Mouse (Mus musculus) kidney, postnatal 25 days (tissue): Measurements from ENCODE around the gene Krt88.

ENCODE experiments used
- DNase-seq, 2 experiments: peaks; one replicate each; pipeline ENCODE4 v3.0.0; 2021; ENCODE audit warnings: mixed read lengths in 2 of 2

The Krt88 gene

DNA sequence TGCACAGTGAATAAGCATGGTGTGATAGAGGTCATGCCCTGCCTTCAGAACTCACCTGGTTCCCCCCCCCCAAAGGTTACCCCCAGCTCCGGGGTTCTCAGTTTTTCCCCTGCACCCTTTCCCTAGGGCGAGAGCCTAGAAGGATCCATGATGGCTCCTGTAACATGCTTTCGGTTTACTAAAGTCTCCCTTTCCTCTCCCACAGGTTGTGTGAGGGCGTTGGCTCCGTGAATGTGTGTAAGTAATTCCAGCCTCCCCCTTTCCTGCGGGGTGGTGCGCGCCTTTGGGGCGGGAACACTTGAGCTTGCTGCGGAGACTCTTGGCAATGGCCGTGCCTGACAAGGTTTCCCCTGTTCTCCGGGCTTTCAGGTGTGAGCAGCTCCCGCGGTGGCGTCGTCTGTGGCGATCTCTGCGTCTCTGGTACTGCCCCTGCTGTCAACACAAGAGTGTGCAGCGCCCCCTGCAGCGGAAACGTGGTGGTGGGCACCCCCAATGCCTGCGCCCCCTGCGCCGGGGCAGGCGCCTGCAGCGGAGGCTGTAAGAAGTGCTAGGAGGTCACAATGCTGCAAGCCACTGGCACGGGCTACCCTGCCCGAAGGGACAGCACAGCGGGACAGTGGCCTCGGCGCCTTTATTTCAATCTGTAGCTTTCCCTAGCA is 31.6 kb downstream of the Krt88 start:
- DNase-seq: peak; percentile 44 to 55

DNA sequence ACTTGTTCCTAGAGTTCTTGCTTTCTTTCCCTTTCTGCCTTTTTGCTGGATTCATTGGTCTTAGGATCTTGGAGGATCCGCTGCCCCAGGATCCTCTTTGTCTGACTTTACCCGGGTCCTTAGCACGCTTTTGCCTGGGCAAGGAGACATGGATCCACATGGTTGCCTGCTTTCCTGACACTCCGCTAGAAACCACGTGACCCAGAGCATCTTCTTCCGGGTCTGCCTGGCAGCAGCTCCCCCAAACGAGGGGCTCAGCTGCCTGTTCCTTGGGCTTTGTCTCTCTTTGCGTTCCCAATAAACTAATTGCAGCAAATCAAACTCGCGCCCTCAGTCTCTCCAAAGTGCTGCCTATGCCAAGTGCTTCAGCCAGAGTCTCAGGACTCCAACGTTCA is 32.1 kb downstream of the Krt88 start:
- DNase-seq: no peak

DNA sequence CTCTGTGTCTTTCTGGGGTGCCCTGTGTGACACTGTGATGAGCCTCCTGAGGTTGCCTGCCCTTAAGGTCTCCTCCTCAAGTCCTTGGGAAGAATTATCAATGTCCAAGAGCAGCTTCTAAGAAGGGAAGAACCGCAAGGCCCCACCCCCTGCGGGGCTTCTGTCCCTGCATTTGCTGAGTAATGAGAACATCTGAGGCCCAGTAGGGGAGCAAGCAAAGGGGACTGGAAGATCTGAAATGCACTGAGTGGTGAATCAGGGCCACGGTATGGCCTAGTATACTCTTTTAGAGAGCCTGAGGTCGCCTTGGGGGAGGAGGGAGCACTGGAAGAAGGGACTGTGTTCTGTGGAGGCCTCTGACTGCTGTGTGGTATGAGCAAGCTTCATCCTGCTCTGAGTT is 34.5 kb downstream of the Krt88 start:
- no peak for DNase-seq

DNA sequence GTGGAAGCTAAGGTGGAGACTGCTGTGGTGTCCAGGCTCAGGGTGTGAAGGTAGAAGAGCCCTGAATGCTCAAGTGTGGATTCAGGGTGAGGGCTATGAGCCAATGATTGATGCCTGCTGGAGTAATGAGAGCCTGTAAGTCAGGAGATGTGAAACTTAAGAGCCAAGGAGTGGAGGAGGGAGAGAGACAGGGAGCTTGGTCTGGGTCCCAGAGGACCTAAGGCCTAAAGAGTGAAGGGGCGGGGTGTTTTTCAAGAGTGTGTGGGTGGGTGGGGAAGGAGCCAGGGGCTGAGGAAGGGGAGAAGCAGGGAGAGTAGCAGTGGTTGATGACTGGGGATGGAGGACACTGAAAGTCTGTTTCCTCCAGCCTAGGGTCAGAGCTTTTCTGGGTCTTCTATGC is 36.1 kb downstream of the Krt88 start:
- DNase-seq: no peak

DNA sequence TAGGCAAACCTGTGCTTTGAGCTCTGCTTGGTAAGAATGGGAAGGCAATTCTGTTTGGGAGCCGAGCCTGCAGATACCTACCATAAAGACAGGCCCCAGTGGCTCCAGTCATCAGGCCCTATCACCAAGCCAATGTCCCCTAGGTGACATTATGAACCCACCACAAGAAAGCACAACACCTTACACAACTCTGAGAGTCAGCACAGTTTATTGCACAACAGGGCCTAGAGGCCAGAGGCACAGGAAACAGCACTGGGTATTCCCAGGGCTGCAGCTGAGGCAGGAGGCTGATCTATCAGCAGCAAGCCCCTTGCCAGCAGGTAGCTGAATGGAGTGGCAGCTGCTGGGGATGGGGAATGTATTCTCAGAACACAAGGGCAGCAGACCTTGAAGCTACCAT is 37.4 kb downstream of the Krt88 start:
- no peak for DNase-seq

DNA sequence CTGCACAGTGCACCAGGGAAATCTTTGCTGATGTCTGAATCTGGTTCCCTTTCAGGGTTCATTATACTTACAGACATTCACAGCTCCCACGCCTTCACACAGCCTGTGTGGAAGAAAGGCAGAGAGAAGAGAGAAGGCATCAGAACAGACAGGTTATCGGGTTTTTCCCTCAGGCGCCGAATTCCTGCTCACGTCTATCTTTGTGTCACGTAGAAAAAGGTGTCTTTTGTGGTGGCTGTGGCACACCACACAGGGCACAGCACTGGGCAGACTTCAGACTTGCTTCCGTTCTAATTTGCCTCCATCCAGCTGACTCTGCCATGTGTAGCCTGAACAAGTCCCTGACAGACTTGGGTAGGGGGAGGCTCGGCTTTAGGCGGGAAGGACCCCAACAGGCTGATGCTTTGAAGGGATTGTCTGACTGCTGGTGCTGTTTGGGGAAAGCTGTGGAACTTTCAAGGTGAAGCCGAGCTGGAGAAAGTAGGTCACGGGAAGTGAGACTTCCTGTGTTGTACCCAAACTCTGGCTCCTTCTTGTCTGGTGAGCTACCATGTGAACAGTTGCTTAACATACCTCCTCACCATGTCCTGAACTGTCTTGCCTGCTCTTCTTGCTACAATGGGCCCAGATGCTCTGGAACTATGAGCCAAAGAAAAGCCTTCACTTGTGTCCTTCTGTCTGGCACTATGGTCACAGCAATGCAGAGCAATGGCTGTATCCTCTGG is 38.5 kb downstream of the Krt88 start:
- DNase-seq: no peak

DNA sequence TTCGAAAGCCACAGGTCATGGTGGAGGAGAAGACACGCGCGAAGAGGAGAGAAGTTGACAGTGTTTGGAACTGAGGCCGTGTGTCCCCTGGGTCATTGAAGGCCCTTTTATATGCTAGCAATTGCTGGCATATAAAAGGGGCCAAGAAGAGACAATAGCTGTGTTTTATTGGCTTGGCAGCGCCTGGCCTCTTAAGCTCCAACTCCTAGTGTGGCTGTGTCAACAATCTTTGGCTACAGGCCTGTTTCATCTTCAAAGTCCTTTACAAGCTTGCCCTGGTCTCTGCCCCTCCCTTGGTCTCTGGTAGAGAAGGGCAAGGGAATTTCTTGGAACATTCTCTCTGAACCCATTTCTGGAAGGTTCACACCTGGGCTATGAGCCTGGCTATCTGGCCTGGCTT is 43.9 kb downstream of the Krt88 start, which contains the start of gene Krt83:
Krt83 (minus strand) TSS at position 82 of the 400 bp plus-strand sequence.
- DNase-seq: no peak

DNA sequence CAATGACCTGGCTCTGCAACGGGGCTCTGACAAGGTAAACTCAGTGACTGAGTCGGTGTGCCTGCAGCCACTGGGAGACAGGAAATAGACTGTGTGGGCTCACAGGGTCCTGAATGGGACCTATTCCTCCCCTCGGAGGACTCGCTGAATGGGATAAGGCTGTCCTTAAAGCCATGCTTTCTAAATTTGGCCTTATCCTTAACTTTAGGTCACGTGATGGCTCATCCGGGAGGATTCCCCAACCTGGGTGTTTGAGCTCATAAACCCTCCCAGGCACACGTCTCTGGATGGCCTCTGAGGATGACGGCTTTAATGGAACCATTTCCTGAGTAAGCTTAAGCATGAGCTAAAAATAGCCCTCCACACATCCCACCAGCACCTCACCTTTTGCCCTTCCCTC is 45.2 kb downstream of the Krt88 start:
- no peak for DNase-seq

DNA sequence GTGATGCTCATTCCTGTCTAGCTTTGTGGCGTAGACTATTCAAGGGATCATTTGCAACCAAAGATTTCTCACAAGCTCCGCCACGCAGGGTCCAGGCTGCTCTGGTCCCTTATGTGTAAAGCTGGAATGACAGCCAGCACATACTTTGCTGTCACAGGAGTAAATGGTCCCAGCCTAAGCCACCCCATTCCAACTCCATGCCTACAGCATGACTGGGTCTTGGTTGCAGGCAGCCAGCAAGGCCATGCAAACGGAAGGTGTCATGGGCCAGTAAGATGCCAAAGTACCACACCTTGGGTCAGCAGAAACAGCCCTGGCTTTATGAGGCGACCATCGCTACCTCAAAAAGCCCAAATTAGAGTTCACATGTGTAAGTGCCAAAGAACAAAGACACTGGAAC is 46.2 kb downstream of the Krt88 start:
- no peak for DNase-seq

DNA sequence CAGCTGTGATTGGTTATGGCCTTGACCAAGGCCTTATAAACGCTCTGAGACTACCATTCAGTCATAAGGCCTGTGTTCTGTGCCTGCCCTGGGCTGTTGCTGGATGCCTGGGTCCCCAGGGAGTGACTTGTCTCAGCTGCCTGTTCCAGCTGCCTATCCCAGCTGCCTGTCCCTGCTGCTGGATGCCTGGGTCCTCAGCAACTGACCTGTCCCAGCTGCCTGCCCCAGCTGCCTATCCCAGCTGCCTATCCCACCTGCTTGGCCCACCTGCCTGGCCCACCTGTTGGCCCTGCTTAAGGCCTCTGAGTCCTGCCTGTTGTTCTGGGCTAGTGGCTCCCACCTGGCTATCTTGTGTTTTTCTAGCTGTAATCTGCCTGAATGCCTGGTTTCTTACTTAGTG is 46.7 kb downstream of the Krt88 start:
- DNase-seq: no peak

DNA sequence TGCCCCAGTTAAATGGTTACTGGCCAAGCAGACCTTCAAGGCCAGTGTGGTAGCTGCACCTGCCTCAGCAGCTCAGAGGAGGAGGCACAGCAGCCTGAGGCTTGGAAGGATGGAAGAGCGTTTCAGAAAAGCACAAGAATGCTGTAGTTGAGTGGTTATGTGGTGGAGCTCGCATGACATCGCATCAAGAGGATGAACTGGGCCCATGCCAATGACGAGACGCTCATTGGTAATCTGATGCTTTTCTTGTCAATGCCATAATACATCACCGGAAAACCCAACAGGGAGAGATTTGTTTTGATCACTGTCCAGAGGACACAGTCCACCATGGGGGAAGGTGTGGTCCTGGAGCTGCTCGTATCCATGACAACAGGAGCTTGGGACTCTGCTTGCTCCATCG is 47.7 kb downstream of the Krt88 start:
- DNase-seq: no peak

DNA sequence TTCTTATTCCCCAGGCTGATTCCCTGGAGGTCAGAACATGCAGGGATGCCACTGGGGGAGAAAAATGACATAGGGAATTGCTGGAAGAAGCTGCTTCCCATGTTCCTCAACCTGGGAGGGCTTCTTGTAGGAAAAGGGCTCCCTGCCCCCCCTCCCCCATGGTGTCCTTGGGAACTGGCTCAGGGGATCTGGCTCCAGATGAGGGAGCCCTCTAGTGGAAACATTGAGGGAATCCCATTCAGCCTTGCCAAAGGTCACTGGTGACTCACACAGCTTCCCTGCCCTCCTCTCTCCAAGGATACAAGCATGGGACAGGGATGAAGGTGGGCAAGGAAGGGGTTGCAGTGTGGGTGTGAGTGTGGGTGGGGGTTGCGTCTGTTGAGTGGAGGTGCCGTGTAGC is 49.6 kb downstream of the Krt88 start:
- DNase-seq: peak; percentile 36 to 54
